Mouse (Mus musculus) R1 (cell line): ENCODE measurements around the gene H2al1b.

Experiments used
- DNase-seq: peaks from one replicate; pipeline ENCODE4 v3.0.0-alpha.2; 2018; ENCODE audit warnings: low read depth, low spot score

H2al1b gene

DNA sequence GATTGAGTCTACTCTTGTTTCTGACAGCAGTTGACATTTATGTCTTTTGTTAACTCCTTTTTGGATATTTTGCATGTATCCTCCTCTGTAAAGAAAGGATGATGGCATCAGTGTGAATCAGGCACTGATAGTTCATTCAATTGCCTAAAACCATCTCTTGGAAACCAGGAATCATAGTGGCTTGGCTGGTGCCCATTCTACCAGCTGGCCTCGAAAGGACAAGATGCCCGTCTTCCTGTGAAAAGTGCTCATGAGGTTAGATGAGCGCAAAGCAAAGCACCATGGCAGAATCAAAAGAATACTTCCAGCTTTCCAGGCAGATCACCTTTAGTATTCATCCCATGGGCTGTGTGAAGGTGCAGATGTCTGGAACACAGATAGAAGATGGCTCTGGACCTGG, 44.5 kb downstream of the H2al1b start:
- no peak for DNase-seq
